Mouse (Mus musculus): ENCODE measurements around the gene Fblim1. TPM values are rescaled to one million over a fixed set of nuclear protein-coding genes. Genes with fewer than 3 reads are reported as not detected.
"Not testable (repeated sequence)": the region's sequence is repeated elsewhere in the genome, so short reads cannot be mapped to it uniquely, and the experiment has no call there.

Fblim1 gene
- polyA plus RNA-seq, 1 experiment from 2014 or later, result 53.9 TPM

DNA sequence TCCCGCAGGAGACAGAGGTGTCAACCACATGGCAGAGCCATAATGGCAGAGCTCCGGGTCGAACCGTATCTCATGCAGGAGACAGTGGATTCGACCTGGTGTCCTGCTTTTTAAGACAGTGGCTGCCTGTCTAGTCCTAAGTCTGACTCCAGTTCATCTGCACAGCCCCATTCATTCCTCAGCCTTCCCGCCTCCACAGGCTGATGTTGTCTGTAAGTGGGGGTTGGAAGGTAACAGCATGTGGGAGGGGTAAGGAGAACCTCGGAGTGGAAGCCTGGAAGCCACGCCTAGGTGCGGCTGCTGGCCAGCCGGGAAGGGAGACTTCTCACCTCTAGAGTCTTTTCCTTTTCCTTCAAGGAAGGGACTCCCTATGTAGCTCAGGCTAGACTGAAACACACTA, 34.0 kb downstream of the Fblim1 start:
- Histone ChIP-seq H3K27ac (ENCODE audit: low read depth, low read length) (no peak overlapping the region), H3K27me3 (ENCODE audit: control insufficient read depth, insufficient read depth, low read length) (no peaks in the 10 kb centered on the region), H3K4me2 (no peak overlapping the region), H3K9ac (ENCODE audit: low read depth, low read length) (no peak overlapping the region), H3K36me3 (ENCODE audit: control insufficient read depth, insufficient read depth, low read length) (peaks cover 4% of the 10 kb centered on the region), H3K4me1 (ENCODE audit: control insufficient read depth, insufficient read depth, low read length) (peaks cover 8% of the 10 kb centered on the region), H3K4me3 (ENCODE audit: low read depth, low read length) (no peak overlapping the region), H3K9me3 (replicated peaks; ENCODE audit: control insufficient read depth, low read length) (no peaks in the 10 kb centered on the region)
- no peak for ATAC-seq (replicated peaks; ENCODE audit: insufficient number of reproducible peaks, low FRiP score, low TSS enrichment)
- 61% methylated on average over 10 of the region's 10 CpGs for WGBS (ENCODE audit: insufficient replicate concordance)

DNA sequence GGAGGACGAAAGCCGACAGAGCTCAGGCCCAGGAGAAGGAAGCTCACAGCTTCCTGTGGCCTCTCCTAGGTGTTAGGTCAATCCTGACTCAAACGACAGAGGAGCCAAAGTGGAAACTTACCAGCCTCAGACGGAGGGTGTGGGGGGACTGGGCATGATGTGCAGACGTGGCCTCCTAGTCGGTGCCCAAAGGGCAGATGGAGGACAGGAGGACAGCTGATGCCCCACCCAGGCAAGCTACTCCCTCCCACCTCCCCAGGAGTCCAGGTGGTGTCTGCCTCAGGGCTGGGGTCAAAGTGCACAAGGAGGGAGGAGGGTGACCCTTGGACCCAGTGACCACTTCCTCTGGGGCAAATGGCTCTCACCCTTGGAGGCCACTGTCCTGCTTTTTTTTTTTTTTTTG, 34.6 kb downstream of the Fblim1 start:
- 45% methylated on average over 6 of the region's 6 CpGs for WGBS (ENCODE audit: insufficient replicate concordance)
- H3K27me3 ChIP-seq (ENCODE audit: control insufficient read depth, insufficient read depth, low read length), result no peaks in the 10 kb centered on the region
- no peak overlapping the region for H3K9ac ChIP-seq (ENCODE audit: low read depth, low read length)
- peaks cover 8% of the 10 kb centered on the region for H3K4me1 ChIP-seq (ENCODE audit: control insufficient read depth, insufficient read depth, low read length)
- no peak overlapping the region for H3K4me2 ChIP-seq
- no peak overlapping the region for H3K27ac ChIP-seq (ENCODE audit: low read depth, low read length)
- no peak for ATAC-seq (replicated peaks; ENCODE audit: insufficient number of reproducible peaks, low FRiP score, low TSS enrichment)
- H3K4me3 ChIP-seq (ENCODE audit: low read depth, low read length), result no peak overlapping the region
- H3K9me3 ChIP-seq (replicated peaks; ENCODE audit: control insufficient read depth, low read length), result no peaks in the 10 kb centered on the region
- no peaks in the 10 kb centered on the region for H3K36me3 ChIP-seq (ENCODE audit: control insufficient read depth, insufficient read depth, low read length)

- no peaks in the 10 kb centered on the region for H3K27me3 ChIP-seq (ENCODE audit: control insufficient read depth, insufficient read depth, low read length)
- no peak overlapping the region for H3K9ac ChIP-seq (ENCODE audit: low read depth, low read length)
- H3K9me3 ChIP-seq (replicated peaks; ENCODE audit: control insufficient read depth, low read length), result no peaks in the 10 kb centered on the region
- H3K4me3 ChIP-seq (ENCODE audit: low read depth, low read length), result no peak overlapping the region
- ATAC-seq (replicated peaks; ENCODE audit: insufficient number of reproducible peaks, low FRiP score, low TSS enrichment), result no peak
- 80% methylated on average over 1 of the region's 1 CpGs for WGBS (ENCODE audit: insufficient replicate concordance)
- H3K27ac ChIP-seq (ENCODE audit: low read depth, low read length), result no peak overlapping the region
- H3K36me3 ChIP-seq (ENCODE audit: control insufficient read depth, insufficient read depth, low read length), result no peaks in the 10 kb centered on the region
- H3K4me2 ChIP-seq, result no peak overlapping the region
- peaks cover 8% of the 10 kb centered on the region for H3K4me1 ChIP-seq (ENCODE audit: control insufficient read depth, insufficient read depth, low read length)
Measured at GRCm38 (mm10) chr4:141570821-141571220, 35.1 kb downstream of the Fblim1 start.

DNA sequence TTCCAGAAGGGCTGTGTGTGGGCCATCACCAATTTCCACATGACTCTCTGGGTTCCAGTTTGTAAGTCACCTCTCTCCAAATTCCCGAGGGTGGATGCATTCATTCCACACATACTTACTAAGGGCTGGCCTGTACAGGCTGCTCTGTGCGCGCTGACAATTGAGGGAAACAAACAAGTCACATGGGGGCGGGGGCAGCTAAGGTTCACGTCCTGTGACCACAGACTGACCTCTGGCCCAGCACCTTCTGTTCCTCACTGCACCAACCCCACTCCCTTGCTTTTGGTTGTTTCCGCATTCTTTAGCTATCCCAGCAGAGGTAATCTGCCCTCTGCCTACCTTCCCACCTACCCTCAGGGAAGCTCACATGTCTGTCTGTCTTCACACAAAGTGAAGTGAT, 35.9 kb downstream of the Fblim1 start:
- WGBS (ENCODE audit: insufficient replicate concordance), result 50% methylated on average over 6 of the region's 6 CpGs
- H3K27ac ChIP-seq (ENCODE audit: low read depth, low read length), result no peak overlapping the region
- no peak for ATAC-seq (replicated peaks; ENCODE audit: insufficient number of reproducible peaks, low FRiP score, low TSS enrichment)

DNA sequence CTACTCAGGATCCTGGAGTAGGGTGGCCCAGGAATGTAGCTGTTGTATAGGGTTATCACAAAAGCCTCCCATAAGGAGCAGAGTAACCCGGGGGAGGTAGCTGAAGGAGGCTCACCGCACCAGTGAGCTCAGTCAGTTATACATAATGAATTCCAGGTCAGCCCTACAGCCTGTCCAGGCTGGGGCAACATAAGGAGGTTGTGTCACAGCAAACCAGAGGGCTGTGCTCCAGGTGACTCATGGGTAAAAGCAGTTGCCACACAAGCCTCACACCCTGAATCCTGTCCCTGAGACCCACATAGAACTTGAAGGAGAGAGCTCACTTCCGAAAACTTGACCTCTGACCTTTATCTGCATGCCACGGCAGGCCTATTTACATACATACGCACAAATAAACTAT, 36.9 kb downstream of the Fblim1 start:
- Histone ChIP-seq H3K27ac (ENCODE audit: low read depth, low read length) (no peak overlapping the region), H3K4me3 (ENCODE audit: low read depth, low read length) (no peak overlapping the region), H3K9me3 (replicated peaks; ENCODE audit: control insufficient read depth, low read length) (no peaks in the 10 kb centered on the region), H3K4me2 (no peak overlapping the region), H3K9ac (ENCODE audit: low read depth, low read length) (no peak overlapping the region), H3K36me3 (ENCODE audit: control insufficient read depth, insufficient read depth, low read length) (no peaks in the 10 kb centered on the region), H3K27me3 (ENCODE audit: control insufficient read depth, insufficient read depth, low read length) (no peaks in the 10 kb centered on the region), H3K4me1 (ENCODE audit: control insufficient read depth, insufficient read depth, low read length) (peaks cover 4% of the 10 kb centered on the region)
- no peak for ATAC-seq (replicated peaks; ENCODE audit: insufficient number of reproducible peaks, low FRiP score, low TSS enrichment)
- WGBS (ENCODE audit: insufficient replicate concordance), result 88% methylated on average over 5 of the region's 5 CpGs

More for the DNA sequence above, 35.9 kb downstream of the Fblim1 start:
- Histone ChIP-seq H3K4me3 (ENCODE audit: low read depth, low read length) (no peak overlapping the region), H3K9ac (ENCODE audit: low read depth, low read length) (no peak overlapping the region), H3K4me2 (no peak overlapping the region), H3K9me3 (replicated peaks; ENCODE audit: control insufficient read depth, low read length) (no peaks in the 10 kb centered on the region), H3K27me3 (ENCODE audit: control insufficient read depth, insufficient read depth, low read length) (no peaks in the 10 kb centered on the region), H3K4me1 (ENCODE audit: control insufficient read depth, insufficient read depth, low read length) (peaks cover 6% of the 10 kb centered on the region), H3K36me3 (ENCODE audit: control insufficient read depth, insufficient read depth, low read length) (no peaks in the 10 kb centered on the region)

GRCm38 (mm10) chr4:141567174-141567573, 38.7 kb downstream of the Fblim1 start:
- H3K36me3 ChIP-seq (ENCODE audit: control insufficient read depth, insufficient read depth, low read length); H3K9ac ChIP-seq (ENCODE audit: low read depth, low read length): not testable (repeated sequence)
- 87% methylated on average over 7 of the region's 7 CpGs for WGBS (ENCODE audit: insufficient replicate concordance)

DNA sequence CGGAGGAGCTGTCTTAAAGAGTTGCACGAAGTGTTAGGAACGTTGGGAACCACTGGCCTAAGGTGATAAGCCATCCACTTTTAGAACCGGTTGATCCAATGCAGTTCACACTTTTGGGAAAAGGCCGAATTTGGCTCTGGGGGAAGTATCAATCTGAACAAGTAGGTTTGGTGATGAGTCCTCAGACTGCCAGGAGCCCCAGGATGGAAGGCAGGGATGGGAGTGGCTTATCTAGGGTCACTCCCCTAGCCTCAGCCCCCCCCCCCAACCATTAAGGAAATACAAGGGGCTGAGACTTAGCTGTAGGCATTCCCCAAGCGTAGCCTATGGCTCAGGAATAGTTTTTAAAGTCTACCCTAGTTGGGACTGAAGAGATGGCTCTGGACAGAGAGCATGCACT, 39.7 kb downstream of the Fblim1 start:
- Histone ChIP-seq H3K27me3 (ENCODE audit: control insufficient read depth, insufficient read depth, low read length) (no peaks in the 10 kb centered on the region), H3K27ac (ENCODE audit: low read depth, low read length) (no peak overlapping the region), H3K36me3 (ENCODE audit: control insufficient read depth, insufficient read depth, low read length) (no peaks in the 10 kb centered on the region), H3K4me1 (ENCODE audit: control insufficient read depth, insufficient read depth, low read length) (peaks cover 4% of the 10 kb centered on the region), H3K4me2 (no peak overlapping the region), H3K4me3 (ENCODE audit: low read depth, low read length) (no peak overlapping the region), H3K9ac (ENCODE audit: low read depth, low read length) (no peak overlapping the region), H3K9me3 (replicated peaks; ENCODE audit: control insufficient read depth, low read length) (no peaks in the 10 kb centered on the region)
- no peak for ATAC-seq (replicated peaks; ENCODE audit: insufficient number of reproducible peaks, low FRiP score, low TSS enrichment)
- WGBS (ENCODE audit: insufficient replicate concordance), result 77% methylated on average over 6 of the region's 6 CpGs

More at GRCm38 (mm10) chr4:141567174-141567573, 38.7 kb downstream of the Fblim1 start:
- not testable (repeated sequence) for ATAC-seq (replicated peaks; ENCODE audit: insufficient number of reproducible peaks, low FRiP score, low TSS enrichment); H3K4me3 ChIP-seq (ENCODE audit: low read depth, low read length); H3K4me1 ChIP-seq (ENCODE audit: control insufficient read depth, insufficient read depth, low read length); H3K9me3 ChIP-seq (replicated peaks; ENCODE audit: control insufficient read depth, low read length); H3K27ac ChIP-seq (ENCODE audit: low read depth, low read length); H3K27me3 ChIP-seq (ENCODE audit: control insufficient read depth, insufficient read depth, low read length); H3K4me2 ChIP-seq

DNA sequence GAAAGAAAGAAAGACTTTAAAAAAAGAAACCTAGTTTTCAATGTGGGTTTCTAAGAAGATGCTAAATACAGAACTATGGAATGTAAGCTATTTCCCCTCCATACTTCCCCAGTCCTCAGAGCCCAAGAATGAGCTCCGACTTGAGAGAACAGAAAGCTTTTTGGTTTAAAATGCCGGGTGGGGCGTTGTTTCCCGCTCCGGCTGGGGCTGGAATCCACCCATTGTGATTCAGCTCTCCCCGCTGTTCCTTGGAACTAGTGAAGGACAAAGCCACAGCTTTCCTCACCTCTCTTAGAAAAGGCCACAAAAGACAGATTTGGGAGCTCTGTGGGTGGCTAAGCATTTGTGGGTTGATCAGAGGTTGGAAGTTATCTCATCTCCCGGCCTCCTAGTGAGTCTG, 40.6 kb downstream of the Fblim1 start:
- peaks cover 4% of the 10 kb centered on the region for H3K4me1 ChIP-seq (ENCODE audit: control insufficient read depth, insufficient read depth, low read length)
- no peak overlapping the region for H3K4me3 ChIP-seq (ENCODE audit: low read depth, low read length)
- H3K27ac ChIP-seq (ENCODE audit: low read depth, low read length), result no peak overlapping the region
- H3K9me3 ChIP-seq (replicated peaks; ENCODE audit: control insufficient read depth, low read length), result no peaks in the 10 kb centered on the region
- no peak for ATAC-seq (replicated peaks; ENCODE audit: insufficient number of reproducible peaks, low FRiP score, low TSS enrichment)
- no peaks in the 10 kb centered on the region for H3K36me3 ChIP-seq (ENCODE audit: control insufficient read depth, insufficient read depth, low read length)
- WGBS (ENCODE audit: insufficient replicate concordance), result 53% methylated on average over 7 of the region's 7 CpGs
- H3K4me2 ChIP-seq, result no peak overlapping the region
- no peak overlapping the region for H3K9ac ChIP-seq (ENCODE audit: low read depth, low read length)
- H3K27me3 ChIP-seq (ENCODE audit: control insufficient read depth, insufficient read depth, low read length), result no peaks in the 10 kb centered on the region

DNA sequence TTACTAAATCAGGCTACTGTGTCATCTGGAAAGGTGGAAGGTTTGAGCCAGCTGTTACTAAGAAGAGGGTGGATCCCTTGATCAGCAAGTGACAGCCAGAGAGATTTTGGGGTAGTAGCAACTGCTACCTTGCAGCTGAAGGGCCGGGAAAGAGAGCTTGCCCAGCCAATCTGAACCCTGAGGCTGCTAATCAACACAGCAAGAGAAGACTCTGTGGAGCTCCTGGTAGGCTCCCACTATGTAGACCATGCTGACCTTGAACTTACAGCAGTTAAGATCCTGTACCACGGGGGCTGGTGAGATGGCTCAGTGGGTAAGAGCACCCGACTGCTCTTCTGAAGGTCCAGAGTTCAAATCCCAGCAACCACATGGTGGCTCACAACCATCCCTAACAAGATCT, 41.2 kb downstream of the Fblim1 start:
- Histone ChIP-seq H3K4me1 (ENCODE audit: control insufficient read depth, insufficient read depth, low read length) (peaks cover under 1% of the 10 kb centered on the region; the same call in 1 of the 2 replicates), H3K4me3 (ENCODE audit: low read depth, low read length) (no peak overlapping the region), H3K9me3 (replicated peaks; ENCODE audit: control insufficient read depth, low read length) (no peaks in the 10 kb centered on the region), H3K27me3 (ENCODE audit: control insufficient read depth, insufficient read depth, low read length) (no peaks in the 10 kb centered on the region), H3K4me2 (no peak overlapping the region), H3K27ac (ENCODE audit: low read depth, low read length) (no peak overlapping the region), H3K36me3 (ENCODE audit: control insufficient read depth, insufficient read depth, low read length) (no peaks in the 10 kb centered on the region), H3K9ac (ENCODE audit: low read depth, low read length) (no peak overlapping the region)
- WGBS (ENCODE audit: insufficient replicate concordance), result 76% methylated on average over 3 of the region's 3 CpGs
- ATAC-seq (replicated peaks; ENCODE audit: insufficient number of reproducible peaks, low FRiP score, low TSS enrichment), result no peak
